Mouse (Mus musculus): ENCODE measurements around the gene Cyp27a1. TPM values are rescaled to one million over a fixed set of nuclear protein-coding genes. Genes with fewer than 3 reads are reported as not detected.

Cyp27a1 gene
- total RNA-seq, 2 experiments from 2014 or later: 1.7 to 4.5 TPM

DNA sequence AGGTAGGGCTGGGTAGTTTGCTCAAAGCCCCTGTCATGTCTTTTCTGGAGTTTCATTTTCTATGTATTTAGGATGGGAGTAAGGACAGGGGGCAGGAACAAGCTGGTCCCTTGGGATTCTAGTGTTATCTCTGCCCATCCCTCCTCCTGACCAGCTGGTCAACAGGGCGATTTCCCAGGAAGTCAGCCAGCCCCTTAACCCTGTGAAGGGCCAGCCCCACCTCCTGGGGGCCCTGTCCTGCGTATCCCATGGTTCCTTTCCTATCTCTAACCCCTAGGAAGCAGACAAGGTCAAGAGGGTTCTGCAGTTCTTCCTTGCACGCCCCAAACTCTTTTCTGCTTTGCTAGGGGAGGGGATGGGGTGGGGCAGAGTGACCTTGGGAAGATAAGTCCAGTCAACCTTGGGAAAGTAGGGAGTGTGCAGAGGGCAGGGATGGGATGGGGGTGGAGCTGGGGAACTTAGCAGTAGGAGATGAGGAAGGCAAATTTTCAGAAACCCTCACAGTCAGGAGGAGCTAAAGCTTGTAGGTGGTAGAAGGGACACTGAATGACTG lies 65.6 kb downstream of the Cyp27a1 start:
- TF ChIP-seq CTCF (IDR thresholded peaks at IDR 0.05): no peak
- Histone ChIP-seq H3K27ac (no peak overlapping the region), H3K4me3 (no peak overlapping the region)
- intact Hi-C loops (cut with DNase I): no loop called here
- DNase-seq (ENCODE audit: extremely low spot score in 1 of 2, low spot score in 2 of 2): no peak

DNA sequence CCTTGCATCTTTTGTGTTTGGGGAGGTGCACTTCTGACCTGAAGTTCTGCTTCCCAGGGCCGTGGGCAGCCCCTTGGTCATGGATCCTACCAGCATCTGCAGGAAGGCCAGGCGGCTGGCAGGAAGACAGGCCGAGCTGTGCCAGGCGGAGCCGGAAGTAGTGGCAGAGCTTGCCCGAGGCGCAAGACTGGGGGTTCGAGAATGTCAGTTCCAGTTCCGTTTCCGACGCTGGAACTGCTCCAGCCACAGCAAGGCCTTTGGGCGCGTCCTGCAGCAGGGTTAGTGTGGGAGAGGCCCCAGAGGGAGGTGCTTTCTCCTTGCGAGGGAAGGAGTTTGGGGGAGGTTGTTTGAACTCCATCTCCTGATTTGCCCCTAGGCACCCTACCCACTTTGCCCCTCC lies 68.7 kb downstream of the Cyp27a1 start:
- no peak for DNase-seq (ENCODE audit: extremely low spot score in 1 of 2, low spot score in 2 of 2)
- intact Hi-C loops (cut with DNase I): no loop called here

DNA sequence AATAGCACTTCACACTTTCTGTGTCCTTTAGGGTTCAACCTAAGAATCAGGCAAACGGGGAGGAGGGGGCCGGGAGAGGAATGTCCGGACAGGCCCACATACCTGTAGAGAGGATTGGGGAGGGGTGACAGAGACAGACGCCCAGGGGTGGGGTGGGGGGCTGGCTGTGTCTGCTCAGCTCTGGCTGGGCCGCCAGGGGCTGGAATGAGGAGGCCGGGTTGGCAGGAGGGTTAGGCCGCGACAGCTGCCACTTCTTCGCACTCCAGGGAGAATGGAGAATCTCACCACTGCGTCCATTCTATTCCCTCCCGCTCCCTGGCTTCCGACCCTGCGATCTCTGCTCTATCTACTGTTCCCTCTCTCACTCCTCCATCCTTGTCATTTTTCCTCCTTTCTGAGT lies 70.2 kb downstream of the Cyp27a1 start:
- intact Hi-C loops (cut with DNase I): no loop called here
- TF ChIP-seq CTCF (IDR thresholded peaks at IDR 0.05): no peak
- peak overlapping the region; percentile 45; the same call in 1 of the 2 replicates for H3K4me3 ChIP-seq
- DNase-seq (ENCODE audit: extremely low spot score in 1 of 2, low spot score in 2 of 2): no peak
- H3K27ac ChIP-seq: no peak overlapping the region

More for the DNA sequence above, 68.7 kb downstream of the Cyp27a1 start:
- TF ChIP-seq CTCF (IDR thresholded peaks at IDR 0.05): no peak
- H3K4me3 ChIP-seq: no peak overlapping the region
- no peak overlapping the region for H3K27ac ChIP-seq

DNA sequence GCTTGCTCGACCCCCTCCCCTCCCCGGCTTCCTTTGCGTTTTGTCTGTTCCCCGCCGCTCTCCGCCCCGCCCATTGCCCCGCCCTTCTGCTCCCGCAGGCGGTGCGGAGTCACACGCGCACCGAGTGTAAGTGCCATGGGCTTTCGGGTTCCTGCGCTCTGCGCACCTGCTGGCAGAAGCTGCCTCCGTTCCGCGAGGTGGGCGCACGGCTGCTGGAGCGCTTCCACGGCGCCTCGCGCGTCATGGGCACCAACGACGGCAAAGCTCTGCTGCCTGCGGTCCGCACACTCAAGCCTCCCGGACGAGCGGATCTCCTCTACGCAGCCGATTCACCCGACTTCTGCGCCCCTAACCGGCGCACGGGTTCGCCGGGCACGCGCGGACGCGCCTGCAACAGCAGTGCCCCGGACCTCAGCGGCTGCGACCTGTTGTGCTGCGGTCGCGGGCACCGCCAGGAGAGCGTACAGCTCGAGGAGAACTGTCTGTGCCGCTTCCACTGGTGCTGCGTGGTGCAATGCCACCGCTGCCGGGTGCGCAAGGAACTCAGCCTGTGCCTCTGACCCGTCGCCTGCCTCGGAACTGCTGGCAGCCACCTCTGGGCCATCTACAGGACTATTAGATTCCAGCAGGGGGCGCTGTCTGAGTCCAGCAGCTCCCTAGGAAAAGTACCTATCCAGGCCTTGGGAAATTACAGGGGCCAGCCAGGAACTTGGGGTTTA lies 70.8 kb downstream of the Cyp27a1 start:
- H3K27ac ChIP-seq: no peak overlapping the region
- TF ChIP-seq CTCF (IDR thresholded peaks at IDR 0.05): peak; percentile 67
- peak overlapping the region; percentile 45 for H3K4me3 ChIP-seq
- DNase-seq (ENCODE audit: extremely low spot score in 1 of 2, low spot score in 2 of 2): peak in 1 of 2 experiments; percentile 56
- intact Hi-C loops (cut with DNase I): no loop called here

Other genes starting within 250 kb of the Cyp27a1 start
- gene Cnot9, start 207.5 kb upstream of the Cyp27a1 start, total RNA-seq (2021): 10 to 100 TPM; 26.6 to 27.0 TPM
- 10 to 100 TPM; 16.0 to 16.7 TPM for gene Plcd4, start 170.7 kb upstream of the Cyp27a1 start, total RNA-seq (2021)
- 10 to 100 TPM; 27.9 to 30.7 TPM for gene Usp37, start 169.3 kb upstream of the Cyp27a1 start, total RNA-seq (2021)
- gene Zfp142, start 125.3 kb upstream of the Cyp27a1 start, total RNA-seq (2021): 10 to 100 TPM; 36.1 to 36.7 TPM
- gene Bcs1l, start 125.3 kb upstream of the Cyp27a1 start, total RNA-seq (2021): 10 to 100 TPM; 22.9 to 23.7 TPM
- gene Rnf25, start 112.2 kb upstream of the Cyp27a1 start, total RNA-seq (2021): 10 to 100 TPM; 64.1 to 71.2 TPM
- gene Stk36, start 112.1 kb upstream of the Cyp27a1 start, total RNA-seq (2021): 1 to 10 TPM; 6.0 to 8.7 TPM
- 10 to 100 TPM; 22.1 to 24.1 TPM for gene Ttll4, start 51.8 kb upstream of the Cyp27a1 start, total RNA-seq (2021)
- not detected for gene Prkag3, start 35.6 kb downstream of the Cyp27a1 start, total RNA-seq (2021)
- gene Wnt6, start 58.3 kb downstream of the Cyp27a1 start, total RNA-seq (2021): 1 to 10 TPM; 2.1 to 4.7 TPM
- 10 to 100 TPM; 15.0 to 18.2 TPM for gene Wnt10a, start 77.9 kb downstream of the Cyp27a1 start, total RNA-seq (2021)
- gene Cdk5r2, start 141.4 kb downstream of the Cyp27a1 start, total RNA-seq (2021): 100 to 1,000 TPM; 365 to 389 TPM
- not detected for gene Fev, start 171.8 kb downstream of the Cyp27a1 start, total RNA-seq (2021)
- gene Cryba2, start 179.6 kb downstream of the Cyp27a1 start, total RNA-seq (2021): not detected
- 1 to 10 TPM; 3.0 to 3.5 TPM for gene Cfap65, start 222.0 kb downstream of the Cyp27a1 start, total RNA-seq (2021)
- under 1 TPM; 0.45 to 0.72 TPM for gene Ihh, start 238.1 kb downstream of the Cyp27a1 start, total RNA-seq (2021)